Mouse (Mus musculus) stomach, postnatal 0 days (tissue): ENCODE results near the gene Fxyd1. TPM values are rescaled to one million over a fixed set of nuclear protein-coding genes. Genes with fewer than 3 reads are reported as not detected.
A peak's percentile ranks its signal among the peaks of the same experiment; 100 is the strongest.

Experiments
- ATAC-seq: fragments of 200-750 bp; cut with Nextera tagmentation; 2 replicates; pipeline ENCODE4 v1.8.0; 2017; ENCODE audit not compliant: low FRiP score, low TSS enrichment
- DNase-seq: peaks from one replicate; pipeline ENCODE4 v3.0.0-alpha.2; 2016; ENCODE audit warnings: low spot score
- H3K27ac ChIP-seq: fragments of 300-500 bp; sonication (generic); replicated peaks from 2 replicates; pipeline ENCODE4 v1.5.1; 2014; ENCODE audit warnings: mild to moderate bottlenecking, control low read depth
- H3K27me3 ChIP-seq: fragments of 300-500 bp; sonication (generic); 2 replicates; pipeline ENCODE4 v1.6.1; 2014; ENCODE audit warnings: low read length; ENCODE audit not compliant: control insufficient read depth, insufficient read depth
- H3K36me3 ChIP-seq: fragments of 300-500 bp; sonication (generic); 2 replicates; pipeline ENCODE4 v1.6.1; 2014; ENCODE audit warnings: low read length, mixed read lengths; ENCODE audit not compliant: control insufficient read depth, insufficient read depth
- H3K4me1 ChIP-seq: fragments of 300-500 bp; sonication (generic); replicated peaks from 2 replicates; pipeline ENCODE4 v1.6.1; 2014; ENCODE audit warnings: antibody characterized with exemption; ENCODE audit not compliant: control insufficient read depth, insufficient read depth
- H3K4me2 ChIP-seq: fragments of 300-500 bp; sonication (generic); replicated peaks from 2 replicates; pipeline ENCODE4 v1.6.1; 2014; ENCODE audit warnings: low read depth, mild to moderate bottlenecking, control low read depth, moderate library complexity
- H3K4me3 ChIP-seq: fragments of 300-500 bp; sonication (generic); 2 replicates; pipeline ENCODE4 v1.5.1; 2014; ENCODE audit warnings: low read depth, low read length, control low read depth
- H3K9ac ChIP-seq: fragments of 300-500 bp; sonication (generic); 2 replicates; pipeline ENCODE4 v1.6.1; 2014; ENCODE audit warnings: mild to moderate bottlenecking, low read length, control low read depth, mixed read lengths
- H3K9me3 ChIP-seq: fragments of 300-500 bp; sonication (generic); 2 replicates; pipeline ENCODE4 v1.6.1; 2016; ENCODE audit warnings: low read length; ENCODE audit not compliant: control insufficient read depth
- CTCF ChIP-seq: IDR thresholded peaks from 2 replicates; pipeline ENCODE4 v1.5.1; 2016; ENCODE audit warnings: antibody characterized with exemption, low read depth, mild to moderate bottlenecking, moderate library complexity
- EP300 ChIP-seq: optimal IDR thresholded peaks from 2 replicates; pipeline ENCODE3; 2016; ENCODE audit warnings: antibody characterized with exemption
- WGBS: fragments of 180-500 bp; shearing (Covaris S2); extraction: QIAGEN DNeasy Blood & Tissue Kit; methylation state at CpG from one replicate; pipeline ENCODE4 v1.1.7; 2014; 5-methylcytosine and 5-hydroxymethylcytosine counted together
- polyA plus RNA-seq: library from polyadenylated mRNA; unstranded; fragments of >200 nt; fragmentation: Nextera tagmentation; extraction: Ambion mirVana; gene quantifications from 2 replicates; pipeline ENCODE4 v1.2.1, GENCODE M21; 2015

Fxyd1 gene
- polyA plus RNA-seq: 177 and 187 TPM in 2 replicates

DNA sequence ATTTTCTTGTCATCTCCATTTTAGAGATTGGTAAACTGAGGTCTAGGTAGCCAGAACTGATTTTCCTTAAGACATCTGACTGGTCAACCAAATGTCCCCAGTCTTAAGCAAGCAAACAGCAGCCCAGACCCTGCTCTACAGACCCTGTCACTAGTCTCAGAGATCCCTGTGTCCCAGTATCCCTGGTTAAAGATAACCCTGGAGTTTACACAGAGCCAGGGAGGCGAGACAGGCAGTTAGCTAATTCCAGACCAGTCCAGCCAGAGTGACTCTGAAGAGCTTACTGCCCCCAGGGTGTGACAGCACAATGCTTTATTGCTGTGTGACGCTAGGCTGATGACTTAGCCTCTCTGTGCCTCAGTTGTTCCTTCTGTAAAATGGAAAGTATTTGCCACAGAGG is at the start of gene Fxyd1:
Gene Fxyd1 (minus strand): TSS at position 129 of the 400 bp plus-strand sequence.
- no peak within 1 kb of the TSS for H3K9ac ChIP-seq
- ATAC-seq: no peak
- no peaks in the 10 kb centered on the region for H3K36me3 ChIP-seq
- 82% methylated on average over 2 of the region's 2 CpGs for WGBS
- no peak within 1 kb of the TSS for H3K4me2 ChIP-seq
- TF ChIP-seq EP300: no peak
- TF ChIP-seq CTCF: no peak
- no peaks in the 10 kb centered on the region for H3K27me3 ChIP-seq
- H3K9me3 ChIP-seq: no peaks in the 10 kb centered on the region
- H3K4me1 ChIP-seq: no peaks in the 10 kb centered on the region; the same call in 1 of the 2 replicates
- H3K27ac ChIP-seq: no peak within 1 kb of the TSS
- DNase-seq: no peak
- no peak within 1 kb of the TSS for H3K4me3 ChIP-seq

DNA sequence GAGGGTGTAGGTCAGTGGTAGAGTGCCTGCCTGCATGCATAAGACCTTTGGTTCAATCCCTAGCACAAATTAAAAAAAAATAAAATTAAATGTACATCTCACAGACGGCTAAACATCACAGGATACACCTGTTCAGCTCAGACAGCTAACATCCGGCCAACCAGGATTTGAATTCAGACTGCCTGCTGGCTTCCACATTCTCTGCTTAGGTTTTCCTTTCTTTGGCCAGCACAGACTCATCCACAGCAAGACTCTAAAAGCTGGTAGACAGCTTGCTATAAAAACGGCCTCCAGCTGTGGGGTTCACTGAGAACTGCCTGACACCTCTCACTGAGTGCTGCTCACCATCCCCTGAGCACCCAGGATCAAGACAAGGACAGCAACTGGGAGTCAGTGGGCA is 49.2 kb upstream of the Fxyd1 start:
- H3K4me3 ChIP-seq: no peak overlapping the region
- no peak overlapping the region for H3K9ac ChIP-seq
- H3K4me1 ChIP-seq: no peaks in the 10 kb centered on the region
- H3K36me3 ChIP-seq: no peaks in the 10 kb centered on the region
- H3K4me2 ChIP-seq: no peak overlapping the region
- H3K27ac ChIP-seq: no peak overlapping the region
- no peaks in the 10 kb centered on the region for H3K27me3 ChIP-seq
- no peak for DNase-seq
- no peak for TF ChIP-seq EP300
- no peak for TF ChIP-seq CTCF
- WGBS: 62% methylated on average over 3 of the region's 3 CpGs
- no peak for ATAC-seq
- no peaks in the 10 kb centered on the region for H3K9me3 ChIP-seq

DNA sequence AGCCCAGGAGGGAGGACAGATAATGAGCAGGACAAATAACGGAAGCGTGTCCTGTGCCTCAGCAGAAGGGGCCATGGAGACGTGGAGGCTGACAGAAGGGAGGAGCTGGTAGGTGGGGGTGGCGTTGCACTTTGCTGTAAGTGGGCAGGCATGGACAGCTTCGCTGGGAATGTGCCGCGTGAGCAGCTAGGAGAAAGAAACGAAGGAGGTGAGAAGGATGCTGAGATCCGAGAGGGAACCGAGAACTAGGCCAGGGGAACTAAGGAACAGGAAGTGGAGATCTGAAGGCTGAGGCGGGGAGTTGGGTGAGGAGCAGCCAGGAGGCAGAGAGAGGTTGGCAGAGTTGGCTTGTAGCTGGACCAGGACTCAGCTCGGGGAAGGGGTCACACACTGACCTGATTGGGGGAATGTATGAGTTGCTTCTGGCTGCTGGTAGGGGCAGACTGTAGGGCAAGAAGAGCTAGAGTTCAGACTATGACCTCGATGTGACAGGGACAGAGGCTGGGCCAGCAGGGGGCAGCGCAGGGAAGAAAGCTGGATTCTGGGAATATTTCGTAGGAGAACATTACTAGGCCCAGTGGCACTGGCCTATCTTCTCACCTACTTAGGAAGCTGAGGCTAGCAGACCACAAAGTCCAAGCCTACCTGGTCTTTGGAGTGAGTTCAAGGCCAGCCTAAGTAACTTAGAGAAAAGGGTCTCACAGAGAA is 48.2 kb upstream of the Fxyd1 start:
- Histone ChIP-seq H3K27ac (no peak overlapping the region), H3K4me1 (no peaks in the 10 kb centered on the region), H3K9me3 (no peaks in the 10 kb centered on the region), H3K4me2 (no peak overlapping the region), H3K27me3 (no peaks in the 10 kb centered on the region), H3K4me3 (no peak overlapping the region), H3K36me3 (no peaks in the 10 kb centered on the region), H3K9ac (no peak overlapping the region)
- 56% methylated on average over 15 of the region's 15 CpGs for WGBS
- TF ChIP-seq EP300: no peak
- TF ChIP-seq CTCF: peak; percentile 75
- DNase-seq (peak; percentile 62), ATAC-seq (no peak)

DNA sequence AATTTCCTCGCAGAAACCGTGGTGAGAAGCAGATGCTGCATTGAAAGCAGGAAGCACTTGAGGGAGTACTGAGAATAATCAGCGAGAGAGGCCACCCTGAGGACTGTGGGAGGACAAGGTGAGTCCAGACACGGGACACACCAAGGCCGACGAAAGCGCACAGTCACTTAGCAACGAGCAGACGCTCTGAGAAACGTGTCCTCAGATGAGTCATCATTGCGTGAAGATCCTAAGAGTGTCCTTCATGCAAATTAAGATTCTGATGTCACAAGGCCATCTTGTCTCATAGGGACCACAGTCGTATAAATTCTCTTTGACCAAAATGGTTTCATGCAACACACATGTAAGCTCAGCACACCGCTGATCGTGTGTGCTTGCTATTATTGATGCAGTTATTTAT is 43.8 kb upstream of the Fxyd1 start:
- Histone ChIP-seq H3K27me3 (no peaks in the 10 kb centered on the region), H3K9me3 (no peaks in the 10 kb centered on the region), H3K9ac (no peak overlapping the region), H3K27ac (no peak overlapping the region), H3K4me3 (no peak overlapping the region), H3K4me1 (no peaks in the 10 kb centered on the region), H3K36me3 (no peaks in the 10 kb centered on the region), H3K4me2 (no peak overlapping the region)
- ATAC-seq: no peak
- no peak for DNase-seq
- TF ChIP-seq EP300: no peak
- TF ChIP-seq CTCF: no peak
- 70% methylated on average over 14 of the region's 14 CpGs for WGBS

DNA sequence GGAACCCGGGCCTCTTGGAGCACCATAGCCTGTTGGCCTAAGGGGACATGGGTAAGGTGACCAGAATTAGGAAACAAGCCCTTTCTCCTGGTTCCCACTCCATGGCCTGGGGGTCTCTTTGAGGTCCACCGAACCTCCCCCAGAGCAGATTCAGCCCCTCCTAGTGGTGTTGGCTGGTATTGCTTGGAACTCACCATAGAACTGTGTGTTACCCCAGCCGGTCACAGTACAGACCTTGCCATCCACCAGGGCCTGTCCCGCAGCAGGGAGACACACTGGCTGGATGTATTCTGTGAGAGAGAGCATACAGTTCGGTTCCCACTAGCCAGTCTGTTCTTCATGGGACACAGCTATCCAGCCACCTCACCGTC is 42.6 kb upstream of the Fxyd1 start:
- Histone ChIP-seq H3K4me3 (no peak overlapping the region), H3K9ac (no peak overlapping the region), H3K27me3 (no peaks in the 10 kb centered on the region), H3K36me3 (no peaks in the 10 kb centered on the region), H3K4me1 (no peaks in the 10 kb centered on the region), H3K4me2 (no peak overlapping the region), H3K27ac (no peak overlapping the region), H3K9me3 (no peaks in the 10 kb centered on the region)
- DNase-seq (no peak), ATAC-seq (no peak)
- TF ChIP-seq EP300 (no peak), CTCF (peak; percentile 37)
- 93% methylated on average over 6 of the region's 6 CpGs for WGBS

DNA sequence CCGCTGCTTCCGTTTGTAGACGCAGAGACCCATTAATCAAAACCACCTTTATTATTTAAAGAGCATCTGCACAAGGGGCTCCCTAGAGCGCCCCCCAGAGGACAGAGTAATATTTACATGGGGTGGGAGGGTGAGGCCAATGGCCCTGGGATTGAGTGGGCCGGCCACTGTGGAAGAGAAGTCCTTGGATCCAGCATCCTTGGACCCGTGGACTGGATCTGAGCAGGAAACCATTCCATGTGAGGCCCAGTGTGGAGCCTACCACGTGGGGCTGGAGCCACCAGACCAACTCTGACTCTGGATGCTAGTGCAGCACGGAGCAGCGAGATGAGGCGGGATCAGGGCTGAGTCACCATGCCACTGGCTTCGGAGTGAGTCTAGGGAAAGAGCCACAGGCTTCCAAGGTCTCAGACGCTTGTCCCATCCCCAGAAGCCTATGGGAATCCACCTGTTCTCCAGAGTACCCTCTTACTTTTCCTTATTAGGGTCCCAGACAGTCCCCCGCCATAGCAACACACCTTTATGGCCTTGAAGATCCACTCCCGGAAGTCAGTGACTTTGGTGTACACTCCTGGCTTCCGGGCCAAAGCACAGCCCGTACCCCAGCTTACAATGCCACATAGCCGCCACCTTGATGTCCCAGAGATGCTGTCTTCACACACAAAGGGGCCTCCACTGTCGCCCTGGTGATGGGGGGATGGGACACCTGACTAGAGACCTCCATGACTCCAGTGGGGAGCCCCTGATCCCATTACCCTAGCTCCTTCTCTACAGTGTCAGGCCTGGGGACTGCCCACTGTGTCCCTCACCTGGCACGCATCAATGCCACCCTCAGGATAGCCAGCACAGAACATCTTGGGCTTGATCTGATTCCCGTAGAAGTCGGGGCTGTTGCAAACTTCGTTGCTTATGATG is 42.0 kb upstream of the Fxyd1 start:
- WGBS: 69% methylated on average over 21 of the region's 22 CpGs
- no peak for ATAC-seq
- Histone ChIP-seq H3K27me3 (no peaks in the 10 kb centered on the region), H3K4me1 (no peaks in the 10 kb centered on the region), H3K36me3 (no peaks in the 10 kb centered on the region), H3K4me3 (no peak overlapping the region), H3K9ac (no peak overlapping the region), H3K4me2 (no peak overlapping the region), H3K27ac (no peak overlapping the region), H3K9me3 (no peaks in the 10 kb centered on the region)
- DNase-seq: peak; percentile 33
- TF ChIP-seq CTCF (peak; percentile 52), EP300 (no peak)
